Mouse (Mus musculus): ENCODE measurements at regions not wholly inside any gene's neighbourhood (a gene's known extent, or its start where the extent isn't known, plus 50 kb on each side); places are given as distances from the start of the nearest gene placed in this dataset.
"Not testable (repeated sequence)": the region's sequence is repeated elsewhere in the genome, so short reads cannot be mapped to it uniquely, and the experiment has no call there.

GRCm38 (mm10) chr17:60838794-60839193 is 1825.6 kb upstream of the Nudt12 start:
- not testable (repeated sequence) for H3K4me3 ChIP-seq (ENCODE audit: low read length); H3K27me3 ChIP-seq (replicated peaks; ENCODE audit: control insufficient read depth, insufficient read depth, low read length); H3K4me2 ChIP-seq (ENCODE audit: low read depth, low read length); H3K4me1 ChIP-seq (ENCODE audit: control insufficient read depth, insufficient read depth, low read length); H3K36me3 ChIP-seq (ENCODE audit: control insufficient read depth, insufficient read depth, low read length); H3K9me3 ChIP-seq (ENCODE audit: control insufficient read depth, low read length); H3K9ac ChIP-seq (ENCODE audit: low read depth, low read length); ATAC-seq; H3K27ac ChIP-seq (ENCODE audit: low read length)
- WGBS, result 94% methylated on average over 3 of the region's 3 CpGs

- Histone ChIP-seq H3K4me3 (ENCODE audit: low read length) (no peak overlapping the region), H3K9ac (ENCODE audit: low read depth, low read length) (no peak overlapping the region), H3K4me1 (ENCODE audit: control insufficient read depth, insufficient read depth, low read length) (no peaks in the 10 kb centered on the region), H3K27ac (ENCODE audit: low read length) (no peak overlapping the region), H3K36me3 (ENCODE audit: control insufficient read depth, insufficient read depth, low read length) (no peaks in the 10 kb centered on the region), H3K27me3 (replicated peaks; ENCODE audit: control insufficient read depth, insufficient read depth, low read length) (no peaks in the 10 kb centered on the region), H3K9me3 (ENCODE audit: control insufficient read depth, low read length) (no peaks in the 10 kb centered on the region), H3K4me2 (ENCODE audit: low read depth, low read length) (no peak overlapping the region)
- ATAC-seq, result no peak
- 67% methylated on average over 3 of the region's 3 CpGs for WGBS
Observed at GRCm38 (mm10) chr17:60832531-60832930, 1819.4 kb upstream of the Nudt12 start.

GRCm38 (mm10) chr17:60830498-60830897 is 1817.3 kb upstream of the Nudt12 start:
- no peak for ATAC-seq
- H3K4me2 ChIP-seq (ENCODE audit: low read depth, low read length), result no peak overlapping the region
- 36% methylated on average over 2 of the region's 2 CpGs for WGBS

DNA sequence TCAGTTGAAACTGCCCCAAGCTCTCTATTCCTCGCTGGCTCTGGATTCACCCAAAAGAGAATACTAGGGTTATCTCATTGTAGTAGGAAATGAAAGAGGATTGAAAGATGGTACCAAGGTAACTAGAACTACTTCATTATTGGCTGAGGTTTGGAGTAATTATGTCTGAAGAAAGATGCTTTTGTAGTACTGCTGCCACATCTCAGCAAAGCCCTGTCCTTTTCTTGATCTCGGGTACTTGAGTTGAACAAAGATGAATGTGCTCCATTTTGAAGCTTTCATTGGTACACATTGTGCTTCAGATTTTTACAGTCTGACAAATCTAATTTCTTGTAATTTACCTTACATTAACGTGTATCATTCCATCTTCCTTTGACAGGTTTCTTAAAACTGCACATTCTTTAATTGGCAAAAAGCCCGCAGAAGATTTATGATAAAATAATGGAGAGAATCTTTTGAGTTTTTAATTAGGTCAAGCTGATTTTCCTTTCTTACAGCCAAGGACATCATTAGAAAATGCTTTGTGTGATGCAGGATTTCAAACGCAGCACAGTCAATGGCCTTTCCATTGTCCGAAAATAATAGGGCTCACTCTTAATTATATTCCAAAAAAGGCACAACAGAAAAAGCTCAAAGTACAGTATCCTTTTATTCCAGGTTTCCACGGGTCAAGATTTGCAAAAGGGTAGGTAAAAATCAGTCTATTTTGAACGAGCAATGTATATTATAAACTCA is 1791.7 kb upstream of the Nudt12 start:
- no peaks in the 10 kb centered on the region for H3K9me3 ChIP-seq (ENCODE audit: control insufficient read depth, low read length)
- no peak overlapping the region for H3K27ac ChIP-seq (ENCODE audit: low read length)
- H3K36me3 ChIP-seq (ENCODE audit: control insufficient read depth, insufficient read depth, low read length), result no peaks in the 10 kb centered on the region
- H3K27me3 ChIP-seq (replicated peaks; ENCODE audit: control insufficient read depth, insufficient read depth, low read length), result no peaks in the 10 kb centered on the region
- H3K4me2 ChIP-seq (ENCODE audit: low read depth, low read length), result no peak overlapping the region
- ATAC-seq, result no peak
- WGBS, result 68% methylated on average over 8 of the region's 8 CpGs
- no peaks in the 10 kb centered on the region for H3K4me1 ChIP-seq (ENCODE audit: control insufficient read depth, insufficient read depth, low read length)
- H3K9ac ChIP-seq (ENCODE audit: low read depth, low read length), result no peak overlapping the region
- no peak overlapping the region for H3K4me3 ChIP-seq (ENCODE audit: low read length)

More at GRCm38 (mm10) chr17:60830498-60830897, 1817.3 kb upstream of the Nudt12 start:
- Histone ChIP-seq H3K27me3 (replicated peaks; ENCODE audit: control insufficient read depth, insufficient read depth, low read length) (no peaks in the 10 kb centered on the region), H3K4me3 (ENCODE audit: low read length) (no peak overlapping the region), H3K9me3 (ENCODE audit: control insufficient read depth, low read length) (no peaks in the 10 kb centered on the region), H3K27ac (ENCODE audit: low read length) (no peak overlapping the region), H3K9ac (ENCODE audit: low read depth, low read length) (no peak overlapping the region), H3K36me3 (ENCODE audit: control insufficient read depth, insufficient read depth, low read length) (no peaks in the 10 kb centered on the region), H3K4me1 (ENCODE audit: control insufficient read depth, insufficient read depth, low read length) (no peaks in the 10 kb centered on the region)

- Histone ChIP-seq H3K27ac (ENCODE audit: low read length) (no peak overlapping the region), H3K4me2 (ENCODE audit: low read depth, low read length) (no peak overlapping the region), H3K4me3 (ENCODE audit: low read length) (no peak overlapping the region), H3K4me1 (ENCODE audit: control insufficient read depth, insufficient read depth, low read length) (no peaks in the 10 kb centered on the region), H3K27me3 (replicated peaks; ENCODE audit: control insufficient read depth, insufficient read depth, low read length) (no peaks in the 10 kb centered on the region), H3K36me3 (ENCODE audit: control insufficient read depth, insufficient read depth, low read length) (no peaks in the 10 kb centered on the region), H3K9me3 (ENCODE audit: control insufficient read depth, low read length) (no peaks in the 10 kb centered on the region), H3K9ac (ENCODE audit: low read depth, low read length) (no peak overlapping the region)
- WGBS, result 81% methylated on average over 2 of the region's 2 CpGs
- no peak for ATAC-seq
Observed at GRCm38 (mm10) chr17:60762270-60762669, 1749.1 kb upstream of the Nudt12 start.

- H3K27me3 ChIP-seq (replicated peaks; ENCODE audit: control insufficient read depth, insufficient read depth, low read length), result no peaks in the 10 kb centered on the region
- H3K9me3 ChIP-seq (ENCODE audit: control insufficient read depth, low read length), result no peaks in the 10 kb centered on the region
- ATAC-seq, result no peak
- H3K36me3 ChIP-seq (ENCODE audit: control insufficient read depth, insufficient read depth, low read length), result no peaks in the 10 kb centered on the region
- no peak overlapping the region for H3K4me2 ChIP-seq (ENCODE audit: low read depth, low read length)
- no peak overlapping the region for H3K27ac ChIP-seq (ENCODE audit: low read length)
- H3K4me1 ChIP-seq (ENCODE audit: control insufficient read depth, insufficient read depth, low read length), result no peaks in the 10 kb centered on the region
- H3K9ac ChIP-seq (ENCODE audit: low read depth, low read length), result no peak overlapping the region
- H3K4me3 ChIP-seq (ENCODE audit: low read length), result no peak overlapping the region
Observed at GRCm38 (mm10) chr17:60761100-60761499, 1747.9 kb upstream of the Nudt12 start.

GRCm38 (mm10) chr17:60742856-60743255 is 1729.7 kb upstream of the Nudt12 start:
- no peak overlapping the region for H3K9ac ChIP-seq (ENCODE audit: low read depth, low read length)
- no peaks in the 10 kb centered on the region for H3K27me3 ChIP-seq (replicated peaks; ENCODE audit: control insufficient read depth, insufficient read depth, low read length)
- no peak overlapping the region for H3K4me2 ChIP-seq (ENCODE audit: low read depth, low read length)
- H3K4me3 ChIP-seq (ENCODE audit: low read length), result no peak overlapping the region
- no peaks in the 10 kb centered on the region for H3K4me1 ChIP-seq (ENCODE audit: control insufficient read depth, insufficient read depth, low read length)
- H3K9me3 ChIP-seq (ENCODE audit: control insufficient read depth, low read length), result no peaks in the 10 kb centered on the region
- WGBS, result 70% methylated on average over 1 of the region's 1 CpGs
- no peak for ATAC-seq
- no peaks in the 10 kb centered on the region for H3K36me3 ChIP-seq (ENCODE audit: control insufficient read depth, insufficient read depth, low read length)
- no peak overlapping the region for H3K27ac ChIP-seq (ENCODE audit: low read length)

DNA sequence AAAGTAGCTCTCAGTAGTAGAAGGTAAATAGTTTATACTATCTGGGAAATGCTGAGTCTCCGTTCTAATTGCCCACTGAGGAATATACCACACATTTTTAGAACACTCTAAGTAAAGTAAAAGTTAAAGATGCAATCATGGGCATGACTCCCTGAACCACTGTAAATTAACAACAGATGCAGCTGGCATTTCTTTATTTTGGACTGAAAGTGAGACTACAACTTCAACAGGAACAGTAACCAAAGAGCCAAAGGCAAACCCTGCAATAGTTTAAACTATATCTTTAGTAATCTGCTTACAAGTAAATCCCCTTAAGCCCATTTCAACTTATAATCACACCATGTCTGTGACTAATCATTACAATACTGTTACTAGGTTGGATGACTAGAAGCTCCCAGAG is 1725.0 kb upstream of the Nudt12 start:
- no peaks in the 10 kb centered on the region for H3K4me1 ChIP-seq (ENCODE audit: control insufficient read depth, insufficient read depth, low read length)
- 68% methylated on average over 1 of the region's 1 CpGs for WGBS
- H3K27ac ChIP-seq (ENCODE audit: low read length), result no peak overlapping the region

DNA sequence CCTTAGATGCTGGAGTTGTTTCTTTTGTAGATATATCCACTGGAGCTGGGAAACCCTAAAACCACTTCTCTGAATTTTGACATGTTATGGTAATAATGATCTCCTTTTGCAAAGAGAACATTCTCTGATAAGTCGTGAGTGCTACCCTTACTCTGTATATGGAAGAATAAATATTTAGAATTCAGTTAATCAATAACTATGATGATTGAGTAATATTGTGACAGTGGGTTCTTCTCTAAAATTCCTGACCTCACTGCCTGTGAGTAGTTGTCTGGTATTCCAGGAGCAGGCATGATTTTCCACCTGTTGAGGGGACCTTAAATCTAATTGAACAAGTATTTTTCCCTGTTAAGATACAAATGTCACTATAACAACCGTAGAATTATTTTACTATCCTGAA is 1707.0 kb upstream of the Nudt12 start:
- Histone ChIP-seq H3K36me3 (ENCODE audit: control insufficient read depth, insufficient read depth, low read length) (no peaks in the 10 kb centered on the region), H3K27me3 (replicated peaks; ENCODE audit: control insufficient read depth, insufficient read depth, low read length) (no peaks in the 10 kb centered on the region), H3K4me2 (ENCODE audit: low read depth, low read length) (no peak overlapping the region), H3K9me3 (ENCODE audit: control insufficient read depth, low read length) (no peaks in the 10 kb centered on the region), H3K4me3 (ENCODE audit: low read length) (no peak overlapping the region), H3K4me1 (ENCODE audit: control insufficient read depth, insufficient read depth, low read length) (no peaks in the 10 kb centered on the region), H3K27ac (ENCODE audit: low read length) (no peak overlapping the region), H3K9ac (ENCODE audit: low read depth, low read length) (no peak overlapping the region)
- 53% methylated on average over 2 of the region's 2 CpGs for whole genome bisulfite sequencing
- no peak for ATAC-seq

More for the DNA sequence above, 1725.0 kb upstream of the Nudt12 start:
- H3K36me3 ChIP-seq (ENCODE audit: control insufficient read depth, insufficient read depth, low read length), result no peaks in the 10 kb centered on the region
- no peaks in the 10 kb centered on the region for H3K9me3 ChIP-seq (ENCODE audit: control insufficient read depth, low read length)
- no peak for ATAC-seq
- H3K4me2 ChIP-seq (ENCODE audit: low read depth, low read length), result no peak overlapping the region
- H3K9ac ChIP-seq (ENCODE audit: low read depth, low read length), result no peak overlapping the region
- no peaks in the 10 kb centered on the region for H3K27me3 ChIP-seq (replicated peaks; ENCODE audit: control insufficient read depth, insufficient read depth, low read length)
- H3K4me3 ChIP-seq (ENCODE audit: low read length), result no peak overlapping the region

Measured in intestine, embryonic 16.5 days (tissue).